10 mouse cellular contexts compared by ENCODE assay signal in the genomic region with DNA sequence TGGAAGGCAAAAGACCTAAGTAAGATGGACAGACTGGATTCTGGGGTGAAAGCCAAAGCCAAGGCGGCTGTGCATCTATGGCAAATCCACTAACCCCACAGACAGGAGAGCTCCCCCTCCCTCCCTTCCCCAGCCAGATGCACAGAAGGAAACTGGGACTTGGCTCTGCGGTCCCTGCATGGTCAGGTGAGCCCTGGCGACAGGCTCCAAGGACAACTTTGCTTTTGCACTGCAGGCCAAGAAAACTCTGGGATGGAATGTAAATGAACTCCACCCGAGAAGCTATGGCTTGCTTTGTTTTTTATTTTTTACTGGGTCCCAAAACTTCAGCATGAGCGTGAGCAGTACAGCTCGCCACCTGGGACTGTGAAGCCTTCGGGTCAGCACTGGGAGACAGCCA.
DNase-seq lines count a peak whose midpoint lies in the region; ATAC-seq and TF ChIP-seq lines count a peak whose summit lies in the region.
"Had no signal": no experiment of that assay in that cellular context is flagged by ENCODE, and none has a peak within 500 bp of the region (broad histone marks: within the 10 kb centered on the region; RNA-seq: fewer than 3 reads in every experiment).

No protein-coding gene starts in this region.

- no peak for ATAC-seq in heart, embryonic 13.5 days (ENCODE audit: extremely low read depth, insufficient number of reproducible peaks, low FRiP score, low TSS enrichment)
- ATAC-seq in erythroid progenitor cell, adult 5-6 weeks (replicated peaks; ENCODE audit: low FRiP score, poor library complexity, severe bottlenecking), result no peak

- H3K4me1 ChIP-seq in E14TG2a.4 (replicated peaks; ENCODE audit: low read depth, low read length), result peaks cover 81% of the 10 kb centered on the region
- peaks cover 74% of the 10 kb centered on the region for H3K4me1 ChIP-seq in heart, embryonic 13.5 days

- H3K27me3 ChIP-seq in E14TG2a.4 (ENCODE audit: insufficient read depth, low read length), result no peaks in the 10 kb centered on the region
- H3K27me3 ChIP-seq in heart, embryonic 13.5 days (replicated peaks), result no peaks in the 10 kb centered on the region

- H3K27ac ChIP-seq in heart, embryonic 13.5 days (replicated peaks), result peak overlapping the region; percentile 92
- H3K27ac ChIP-seq: hindbrain, embryonic 15.5 days; neural tube, embryonic 13.5 days had no signal

- 30% methylated on average over 7 of the region's 7 CpGs for WGBS in heart, embryonic 13.5 days

- no peaks in the 10 kb centered on the region for H3K9me3 ChIP-seq in E14TG2a.4 (ENCODE audit: low read length)
- no peaks in the 10 kb centered on the region for H3K9me3 ChIP-seq in heart, embryonic 13.5 days
- H3K9me3 ChIP-seq: hindbrain, embryonic 15.5 days; neural tube, embryonic 13.5 days had no signal

- H3K4me3 ChIP-seq in E14TG2a.4 (replicated peaks; ENCODE audit: low read length), result peak overlapping the region; percentile 50
- H3K4me3 ChIP-seq in heart, embryonic 13.5 days, result no peak overlapping the region; the same call in 1 of the 2 replicates
- H3K4me3 ChIP-seq: hindbrain, embryonic 15.5 days; neural tube, embryonic 13.5 days had no signal

- TF ChIP-seq CTCF in E14TG2a.4 (conservative IDR thresholded peaks at IDR 0.05; ENCODE audit: low read length), result no peak

- no peaks in the 10 kb centered on the region for H3K36me3 ChIP-seq in E14TG2a.4 (ENCODE audit: insufficient read depth, low read length)
- 0 out of 2 replicates have a peak, but pooled peaks cover 5% of the 10 kb centered on the region for H3K36me3 ChIP-seq in heart, embryonic 13.5 days
- H3K36me3 ChIP-seq: hindbrain, embryonic 15.5 days; neural tube, embryonic 13.5 days had no signal

- H3K9ac ChIP-seq in heart, embryonic 13.5 days, result peak overlapping the region; percentile 66
- H3K9ac ChIP-seq: hindbrain, embryonic 15.5 days; neural tube, embryonic 13.5 days had no signal

- DNase-seq in ZHBTc4 (ENCODE audit: low read depth, low spot score), result peak; percentile 41
- peak; percentile 52 for DNase-seq in kidney, postnatal 14 days
- DNase-seq in right cerebral cortex, postnatal 4 days, result no peak
- DNase-seq in adrenal gland, adult 2 months, result no peak
- no peak for DNase-seq in thymus, postnatal 25 days

- H3K4me2 ChIP-seq in heart, embryonic 13.5 days, result peak overlapping the region; percentile 54
- H3K4me2 ChIP-seq: hindbrain, embryonic 15.5 days had no signal

Comparison
In these comparisons a context has a peak if more than half of its experiments do, and no peak if none do; other contexts are left out.
1. DNase-seq: peak in ZHBTc4 (single experiment) and kidney, postnatal 14 days (single experiment); none in right cerebral cortex, postnatal 4 days (single experiment), adrenal gland, adult 2 months (single experiment) and thymus, postnatal 25 days (single experiment).